Mouse (Mus musculus) adipocyte (in vitro differentiated cells): ENCODE measurements around the gene Magohb.

Experiments
- DNase-seq: peaks from one replicate; pipeline ENCODE4 v3.0.0-alpha.2; 2016; ENCODE audit warnings: low spot score

The Magohb gene

GRCm38 (mm10) chr6:131262009-131262408, 31.0 kb downstream of the Magohb start:
- DNase-seq, result no peak

DNA sequence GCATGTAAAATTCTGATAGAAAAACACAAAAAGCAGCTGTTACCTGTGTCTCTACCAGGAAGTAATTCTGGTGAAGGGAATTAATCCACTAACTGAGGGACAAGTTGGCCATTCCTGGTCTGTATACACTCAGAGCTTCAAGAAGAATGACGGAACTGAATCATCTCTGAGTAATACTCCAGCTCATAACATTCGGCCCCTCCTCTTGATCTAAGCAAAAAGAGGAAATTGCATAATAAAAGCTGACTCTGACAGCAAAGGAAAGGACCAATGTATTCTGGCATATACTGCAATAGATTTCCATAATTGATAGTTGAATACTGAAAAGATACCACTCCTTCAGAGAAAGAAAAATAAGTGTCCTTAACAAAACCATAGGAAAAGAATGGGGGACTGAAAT, 45.8 kb downstream of the Magohb start, which contains the start of gene Klra2:
TSS of gene Klra2 (minus strand) at position 157 of the 400 bp plus-strand sequence.
- DNase-seq, result no peak

DNA sequence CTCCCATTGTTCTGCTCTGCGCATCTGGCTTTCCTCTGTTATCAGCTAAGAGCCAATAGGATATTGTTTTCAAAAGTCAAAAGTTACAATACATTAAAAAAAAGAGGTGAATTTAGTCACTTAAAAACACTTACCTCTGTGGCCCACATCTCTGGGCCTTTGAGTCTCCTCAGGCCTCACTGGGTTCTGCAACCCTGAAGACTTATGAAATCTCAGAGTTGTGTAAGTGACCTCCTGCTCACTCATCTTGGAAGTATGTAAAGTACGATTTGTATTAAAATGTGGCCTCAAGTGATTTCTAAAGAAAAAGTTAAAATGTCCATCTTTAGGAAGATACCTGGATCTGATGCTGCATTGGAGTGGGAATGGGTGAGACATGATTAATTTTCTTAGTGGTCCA, 48.0 kb downstream of the Magohb start:
- peak; percentile 64 for DNase-seq
